Mouse (Mus musculus): Measurements from ENCODE around the gene Cisd1. TPM values are rescaled to one million over a fixed set of nuclear protein-coding genes. Genes with fewer than 3 reads are reported as not detected.

The Cisd1 gene
- polyA plus RNA-seq, 1 experiment from 2014 or later, result 154 TPM

- Histone ChIP-seq H3K27me3 (no peaks in the 10 kb centered on the region), H3K9ac (no peak overlapping the region), H3K4me3 (no peak overlapping the region), H3K9me3 (replicated peaks) (no peaks in the 10 kb centered on the region), H3K27ac (no peak overlapping the region), H3K4me2 (replicated peaks) (no peak overlapping the region), H3K4me1 (no peaks in the 10 kb centered on the region), H3K36me3 (peaks cover 49% of the 10 kb centered on the region)
- no peak for ATAC-seq (ENCODE audit: low FRiP score)
- WGBS, result 91% methylated on average over 4 of the region's 4 CpGs
Measured at GRCm38 (mm10) chr10:71332376-71332775, 12.4 kb downstream of the Cisd1 start.

- H3K4me3 ChIP-seq, result no peak overlapping the region
- no peak overlapping the region for H3K4me2 ChIP-seq (replicated peaks)
- no peaks in the 10 kb centered on the region for H3K27me3 ChIP-seq
- 92% methylated on average over 7 of the region's 7 CpGs for WGBS
- peaks cover 49% of the 10 kb centered on the region for H3K36me3 ChIP-seq
- H3K9me3 ChIP-seq (replicated peaks), result no peaks in the 10 kb centered on the region
- ATAC-seq (ENCODE audit: low FRiP score), result no peak
- H3K27ac ChIP-seq, result no peak overlapping the region
- H3K9ac ChIP-seq, result no peak overlapping the region
- no peaks in the 10 kb centered on the region for H3K4me1 ChIP-seq
Measured at GRCm38 (mm10) chr10:71331908-71332307, 12.8 kb downstream of the Cisd1 start.

GRCm38 (mm10) chr10:71330070-71330469, 14.7 kb downstream of the Cisd1 start:
- H3K27ac ChIP-seq, result no peak overlapping the region
- no peak overlapping the region for H3K4me2 ChIP-seq (replicated peaks)
- H3K4me1 ChIP-seq, result no peaks in the 10 kb centered on the region
- no peak overlapping the region for H3K4me3 ChIP-seq
- no peaks in the 10 kb centered on the region for H3K27me3 ChIP-seq
- no peak for ATAC-seq (ENCODE audit: low FRiP score)
- no peaks in the 10 kb centered on the region for H3K9me3 ChIP-seq (replicated peaks)
- H3K36me3 ChIP-seq, result peaks cover 38% of the 10 kb centered on the region
- WGBS, result 94% methylated on average over 12 of the region's 12 CpGs
- H3K9ac ChIP-seq, result no peak overlapping the region

- Histone ChIP-seq H3K27me3 (no peaks in the 10 kb centered on the region), H3K9ac (no peak overlapping the region), H3K36me3 (peaks cover 30% of the 10 kb centered on the region), H3K9me3 (replicated peaks) (no peaks in the 10 kb centered on the region), H3K4me1 (no peaks in the 10 kb centered on the region), H3K4me2 (replicated peaks) (no peak overlapping the region), H3K4me3 (no peak overlapping the region), H3K27ac (no peak overlapping the region)
- 86% methylated on average over 6 of the region's 6 CpGs for WGBS
- ATAC-seq (ENCODE audit: low FRiP score), result no peak
Measured at GRCm38 (mm10) chr10:71329295-71329694, 15.5 kb downstream of the Cisd1 start.

GRCm38 (mm10) chr10:71328870-71329269, 15.9 kb downstream of the Cisd1 start:
- Histone ChIP-seq H3K9ac (no peak overlapping the region), H3K4me2 (replicated peaks) (no peak overlapping the region), H3K4me3 (no peak overlapping the region), H3K9me3 (replicated peaks) (no peaks in the 10 kb centered on the region), H3K27me3 (no peaks in the 10 kb centered on the region), H3K27ac (no peak overlapping the region), H3K36me3 (peaks cover 26% of the 10 kb centered on the region), H3K4me1 (no peaks in the 10 kb centered on the region)
- ATAC-seq (ENCODE audit: low FRiP score), result no peak
- WGBS, result 89% methylated on average over 5 of the region's 5 CpGs

- Histone ChIP-seq H3K9ac (no peak overlapping the region), H3K36me3 (peaks cover 26% of the 10 kb centered on the region), H3K4me1 (no peaks in the 10 kb centered on the region), H3K9me3 (replicated peaks) (no peaks in the 10 kb centered on the region), H3K27me3 (no peaks in the 10 kb centered on the region), H3K4me3 (no peak overlapping the region), H3K27ac (no peak overlapping the region), H3K4me2 (replicated peaks) (no peak overlapping the region)
- WGBS, result 87% methylated on average over 6 of the region's 6 CpGs
- no peak for ATAC-seq (ENCODE audit: low FRiP score)
Measured at GRCm38 (mm10) chr10:71328382-71328781, 16.4 kb downstream of the Cisd1 start.

- H3K9me3 ChIP-seq (replicated peaks), result no peaks in the 10 kb centered on the region
- H3K27ac ChIP-seq, result no peak overlapping the region
- WGBS, result 74% methylated on average over 10 of the region's 10 CpGs
- H3K36me3 ChIP-seq, result peaks cover 22% of the 10 kb centered on the region
- H3K4me3 ChIP-seq, result no peak overlapping the region
- H3K27me3 ChIP-seq, result no peaks in the 10 kb centered on the region
- no peak overlapping the region for H3K9ac ChIP-seq
- no peaks in the 10 kb centered on the region for H3K4me1 ChIP-seq
- no peak overlapping the region for H3K4me2 ChIP-seq (replicated peaks)
- no peak for ATAC-seq (ENCODE audit: low FRiP score)
Measured at GRCm38 (mm10) chr10:71327386-71327785, 17.4 kb downstream of the Cisd1 start.

GRCm38 (mm10) chr10:71326789-71327188, 18.0 kb downstream of the Cisd1 start:
- no peak overlapping the region for H3K4me3 ChIP-seq
- no peak overlapping the region for H3K27ac ChIP-seq
- no peak overlapping the region for H3K4me2 ChIP-seq (replicated peaks)
- H3K9ac ChIP-seq, result no peak overlapping the region
- ATAC-seq (ENCODE audit: low FRiP score), result no peak
- H3K27me3 ChIP-seq, result no peaks in the 10 kb centered on the region
- peaks cover 20% of the 10 kb centered on the region for H3K36me3 ChIP-seq
- WGBS, result 18% methylated on average over 7 of the region's 7 CpGs
- no peaks in the 10 kb centered on the region for H3K4me1 ChIP-seq
- H3K9me3 ChIP-seq (replicated peaks), result no peaks in the 10 kb centered on the region

GRCm38 (mm10) chr10:71326123-71326522, 18.6 kb downstream of the Cisd1 start:
- ATAC-seq (ENCODE audit: low FRiP score), result no peak

GRCm38 (mm10) chr10:71323669-71324068, 21.1 kb downstream of the Cisd1 start:
- no peak overlapping the region for H3K27ac ChIP-seq
- H3K9me3 ChIP-seq (replicated peaks), result no peaks in the 10 kb centered on the region
- no peak overlapping the region for H3K9ac ChIP-seq
- H3K4me1 ChIP-seq, result no peaks in the 10 kb centered on the region
- no peak overlapping the region for H3K4me2 ChIP-seq (replicated peaks)
- H3K4me3 ChIP-seq, result no peak overlapping the region
- no peaks in the 10 kb centered on the region for H3K36me3 ChIP-seq
- no peak for ATAC-seq (ENCODE audit: low FRiP score)
- no peaks in the 10 kb centered on the region for H3K27me3 ChIP-seq
- WGBS, result 92% methylated on average over 8 of the region's 8 CpGs

More at GRCm38 (mm10) chr10:71326123-71326522, 18.6 kb downstream of the Cisd1 start:
- 79% methylated on average over 7 of the region's 7 CpGs for WGBS
- Histone ChIP-seq H3K4me3 (no peak overlapping the region), H3K4me2 (replicated peaks) (no peak overlapping the region), H3K27me3 (no peaks in the 10 kb centered on the region), H3K9me3 (replicated peaks) (no peaks in the 10 kb centered on the region), H3K9ac (no peak overlapping the region), H3K36me3 (peaks cover 20% of the 10 kb centered on the region), H3K27ac (no peak overlapping the region), H3K4me1 (no peaks in the 10 kb centered on the region)

GRCm38 (mm10) chr10:71316497-71316896, 28.3 kb downstream of the Cisd1 start:
- no peak overlapping the region for H3K27ac ChIP-seq
- no peak overlapping the region for H3K4me2 ChIP-seq (replicated peaks)
- no peak overlapping the region for H3K9ac ChIP-seq
- ATAC-seq (ENCODE audit: low FRiP score), result no peak
- 64% methylated on average over 7 of the region's 7 CpGs for WGBS
- no peak overlapping the region for H3K4me3 ChIP-seq
- no peaks in the 10 kb centered on the region for H3K4me1 ChIP-seq
- H3K9me3 ChIP-seq (replicated peaks), result no peaks in the 10 kb centered on the region
- H3K27me3 ChIP-seq, result no peaks in the 10 kb centered on the region
- H3K36me3 ChIP-seq, result no peaks in the 10 kb centered on the region

GRCm38 (mm10) chr10:71316056-71316455, 28.7 kb downstream of the Cisd1 start:
- no peak for ATAC-seq (ENCODE audit: low FRiP score)
- no peak overlapping the region for H3K4me2 ChIP-seq (replicated peaks)
- no peaks in the 10 kb centered on the region for H3K27me3 ChIP-seq
- no peaks in the 10 kb centered on the region for H3K36me3 ChIP-seq
- no peaks in the 10 kb centered on the region for H3K4me1 ChIP-seq
- H3K9ac ChIP-seq, result no peak overlapping the region
- no peak overlapping the region for H3K27ac ChIP-seq
- 73% methylated on average over 11 of the region's 11 CpGs for WGBS
- no peaks in the 10 kb centered on the region for H3K9me3 ChIP-seq (replicated peaks)
- H3K4me3 ChIP-seq, result no peak overlapping the region

- 88% methylated on average over 3 of the region's 3 CpGs for WGBS
- Histone ChIP-seq H3K27ac (no peak overlapping the region), H3K36me3 (no peaks in the 10 kb centered on the region), H3K4me3 (no peak overlapping the region), H3K9ac (no peak overlapping the region), H3K27me3 (no peaks in the 10 kb centered on the region), H3K9me3 (replicated peaks) (no peaks in the 10 kb centered on the region), H3K4me1 (no peaks in the 10 kb centered on the region), H3K4me2 (replicated peaks) (no peak overlapping the region)
- no peak for ATAC-seq (ENCODE audit: low FRiP score)
Measured at GRCm38 (mm10) chr10:71314596-71314995, 30.2 kb downstream of the Cisd1 start.
